Mouse (Mus musculus) c-Kit-positive CD71-positive TER-119-negative erythroid progenitor cells, embryonic 14.5 days (primary cell): ENCODE results near the gene Tcf7l2.

Experiments
- DNase-seq: peaks from one replicate; pipeline ENCODE4 v3.0.0-alpha.2; 2013; ENCODE audit warnings: low read depth

The Tcf7l2 gene

GRCm38 (mm10) chr19:55758158-55758557 lies 16.5 kb downstream of the Tcf7l2 start:
- DNase-seq, result no peak

- no peak for DNase-seq
These were observed 17.4 kb downstream of the Tcf7l2 start for GRCm38 (mm10) chr19:55759006-55759405.

GRCm38 (mm10) chr19:55761086-55761485 lies 19.5 kb downstream of the Tcf7l2 start:
- no peak for DNase-seq

- DNase-seq, result no peak
These were observed 20.6 kb downstream of the Tcf7l2 start for GRCm38 (mm10) chr19:55762187-55762586.

- DNase-seq, result no peak
These were observed 24.2 kb downstream of the Tcf7l2 start for GRCm38 (mm10) chr19:55765814-55766213.

GRCm38 (mm10) chr19:55767104-55767503 lies 25.5 kb downstream of the Tcf7l2 start:
- DNase-seq, result no peak

GRCm38 (mm10) chr19:55767579-55767978 lies 26.0 kb downstream of the Tcf7l2 start:
- DNase-seq, result no peak

- DNase-seq, result no peak
These were observed 26.6 kb downstream of the Tcf7l2 start for GRCm38 (mm10) chr19:55768246-55768645.

GRCm38 (mm10) chr19:55768889-55769288 lies 27.3 kb downstream of the Tcf7l2 start:
- DNase-seq, result no peak

GRCm38 (mm10) chr19:55774334-55774733 lies 32.7 kb downstream of the Tcf7l2 start:
- no peak for DNase-seq

GRCm38 (mm10) chr19:55774824-55775223 lies 33.2 kb downstream of the Tcf7l2 start:
- DNase-seq, result no peak

- DNase-seq, result no peak
These were observed 38.3 kb downstream of the Tcf7l2 start for GRCm38 (mm10) chr19:55779871-55780270.

GRCm38 (mm10) chr19:55781087-55781486 lies 39.5 kb downstream of the Tcf7l2 start:
- DNase-seq, result no peak

GRCm38 (mm10) chr19:55781681-55782080 lies 40.1 kb downstream of the Tcf7l2 start:
- no peak for DNase-seq

GRCm38 (mm10) chr19:55784796-55785418 lies 43.3 kb downstream of the Tcf7l2 start:
- no peak for DNase-seq

GRCm38 (mm10) chr19:55787420-55787819 lies 45.8 kb downstream of the Tcf7l2 start:
- no peak for DNase-seq

GRCm38 (mm10) chr19:55788285-55788904 lies 46.8 kb downstream of the Tcf7l2 start:
- DNase-seq, result no peak

GRCm38 (mm10) chr19:55788905-55789295 lies 47.3 kb downstream of the Tcf7l2 start:
- DNase-seq, result no peak

GRCm38 (mm10) chr19:55789838-55790237 lies 48.2 kb downstream of the Tcf7l2 start:
- no peak for DNase-seq

- DNase-seq, result no peak
These were observed 49.7 kb downstream of the Tcf7l2 start for GRCm38 (mm10) chr19:55791293-55791692.

GRCm38 (mm10) chr19:55791886-55792285 lies 50.3 kb downstream of the Tcf7l2 start:
- no peak for DNase-seq

GRCm38 (mm10) chr19:55792571-55792970 lies 51.0 kb downstream of the Tcf7l2 start:
- DNase-seq, result no peak

- no peak for DNase-seq
These were observed 51.4 kb downstream of the Tcf7l2 start for GRCm38 (mm10) chr19:55793029-55793428.
